In genomic region chr15:94589219-94590075, GRCm38 (mm10) we compare ENCODE assay signal across 8 mouse cellular contexts. TPM values are rescaled to one million over a fixed set of nuclear protein-coding genes. Genes with fewer than 3 reads are reported as not detected.
DNase-seq lines count a peak whose midpoint lies in the region; ATAC-seq and TF ChIP-seq lines count a peak whose summit lies in the region.

Gene Twf1, minus strand, starts transcription at chr15:94589889.

- DNase-seq in A20 (ENCODE audit: low read depth, low spot score), result peak; percentile 97
- DNase-seq in heart, adult 9 months (ENCODE audit: low spot score in 2 of 2), result peak; percentile 97
- DNase-seq in monocyte, adult 2 months (ENCODE audit: low read depth in 1 of 2, low spot score in 2 of 2), result peak; percentile 88 to 96
- peak; percentile 97 for DNase-seq in spleen, postnatal 36 days (ENCODE audit: low spot score in 2 of 2)

- no peak for TF ChIP-seq CTCF in bone marrow macrophage, adult 2 months (IDR thresholded peaks at IDR 0.05; ENCODE audit: low read depth, low read length)
- TF ChIP-seq CTCF in embryonic fibroblast, embryonic 13.5 days (IDR thresholded peaks at IDR 0.05; ENCODE audit: borderline replicate concordance, insufficient read depth, low read length), result no peak

- H3K9ac ChIP-seq in kidney, embryonic 14.5 days (ENCODE audit: low read depth, low read length), result peak within 1 kb of the TSS; percentile 96
- peak within 1 kb of the TSS; percentile 95 for H3K9ac ChIP-seq in limb, embryonic 15.5 days

- no peaks in the 10 kb centered on the region for H3K27me3 ChIP-seq in kidney, embryonic 14.5 days (ENCODE audit: control insufficient read depth, insufficient read depth, low read length)
- H3K27me3 ChIP-seq in limb, embryonic 15.5 days, result no peaks in the 10 kb centered on the region

- peak within 1 kb of the TSS; percentile 67 for H3K4me2 ChIP-seq in kidney, embryonic 14.5 days (replicated peaks; ENCODE audit: low read depth, low read length)
- peak within 1 kb of the TSS; percentile 63 for H3K4me2 ChIP-seq in limb, embryonic 15.5 days

- peak within 1 kb of the TSS; percentile 100 for H3K27ac ChIP-seq in bone marrow macrophage, adult 2 months (ENCODE audit: insufficient read depth, low read depth, low read length)
- peak within 1 kb of the TSS; percentile 53; the same call in 1 of the 2 replicates for H3K27ac ChIP-seq in embryonic fibroblast, embryonic 13.5 days (ENCODE audit: insufficient read depth, low read length)
- H3K27ac ChIP-seq in kidney, embryonic 14.5 days (ENCODE audit: low read depth, low read length), result no peak within 1 kb of the TSS
- peak within 1 kb of the TSS; percentile 83 for H3K27ac ChIP-seq in limb, embryonic 15.5 days

- H3K4me3 ChIP-seq in bone marrow macrophage, adult 2 months (ENCODE audit: insufficient read depth, low read length), result peak within 1 kb of the TSS; percentile 92
- peak within 1 kb of the TSS; percentile 100 for H3K4me3 ChIP-seq in embryonic fibroblast, embryonic 13.5 days (ENCODE audit: insufficient read depth, low read length)
- H3K4me3 ChIP-seq in kidney, embryonic 14.5 days (ENCODE audit: low read length), result peak within 1 kb of the TSS; percentile 94
- peak within 1 kb of the TSS; percentile 97 for H3K4me3 ChIP-seq in limb, embryonic 15.5 days

- H3K9me3 ChIP-seq in kidney, embryonic 14.5 days (ENCODE audit: control insufficient read depth, low read length), result no peaks in the 10 kb centered on the region
- no peaks in the 10 kb centered on the region for H3K9me3 ChIP-seq in limb, embryonic 15.5 days

- TF ChIP-seq POLR2A in bone marrow macrophage, adult 2 months (IDR thresholded peaks at IDR 0.05; ENCODE audit: borderline replicate concordance, low read depth, low read length), result no peak
- peak; percentile 62 for TF ChIP-seq POLR2A in embryonic fibroblast, embryonic 13.5 days (IDR thresholded peaks at IDR 0.05; ENCODE audit: low read depth, low read length)

- peaks cover 33% of the 10 kb centered on the region for H3K4me1 ChIP-seq in bone marrow macrophage, adult 2 months (ENCODE audit: control insufficient read depth, insufficient read depth, low read length)
- H3K4me1 ChIP-seq in embryonic fibroblast, embryonic 13.5 days (ENCODE audit: control insufficient read depth, insufficient read depth, low read length), result no peaks in the 10 kb centered on the region; the same call in none of the 2 replicates
- H3K4me1 ChIP-seq in kidney, embryonic 14.5 days (ENCODE audit: control insufficient read depth, insufficient read depth, low read length), result peaks cover 2% of the 10 kb centered on the region; the same call in 1 of the 2 replicates
- H3K4me1 ChIP-seq in limb, embryonic 15.5 days, result peaks cover 6% of the 10 kb centered on the region; the same call in 1 of the 2 replicates

- peak; percentile 99 for ATAC-seq in kidney, embryonic 14.5 days (ENCODE audit: low FRiP score, low TSS enrichment)
- peak; percentile 99 for ATAC-seq in limb, embryonic 15.5 days (ENCODE audit: insufficient number of reproducible peaks, low FRiP score, low TSS enrichment, low read depth)

- H3K36me3 ChIP-seq in kidney, embryonic 14.5 days (ENCODE audit: control insufficient read depth, insufficient read depth, low read length), result peaks cover 19% of the 10 kb centered on the region; the same call in 1 of the 2 replicates
- peaks cover 16% of the 10 kb centered on the region for H3K36me3 ChIP-seq in limb, embryonic 15.5 days

- under 1% methylated on average over 56 of the region's 70 CpGs for WGBS in kidney, embryonic 14.5 days
- WGBS in limb, embryonic 15.5 days, result under 1% methylated on average over 62 of the region's 70 CpGs

RNA-seq across cellular contexts. Expression of gene Twf1, which starts in this region (rescaled TPM):
- polyA plus RNA-seq in bone marrow macrophage, adult 2 months (2012; ENCODE audit: insufficient read depth, insufficient read length, missing spikeins), result 109 and 114 TPM in 2 replicates
- polyA plus RNA-seq in embryonic fibroblast, embryonic 13.5 days (2011; ENCODE audit: insufficient read length, low read depth, missing spikeins), result 197 and 210 TPM in 2 replicates
- polyA plus RNA-seq in kidney, embryonic 14.5 days (2014; fragmentation: Nextera tagmentation; extraction: Ambion mirVana), result 67.7 and 86.5 TPM in 2 replicates
- 87.4 and 88.8 TPM in 2 replicates for polyA plus RNA-seq in limb, embryonic 15.5 days (2015; fragmentation: Nextera tagmentation; extraction: Ambion mirVana)
